Mouse (Mus musculus) kidney, postnatal 0 days (tissue): ENCODE results near the gene Samd7. TPM values are rescaled to one million over a fixed set of nuclear protein-coding genes. Genes with fewer than 3 reads are reported as not detected.
A peak's percentile ranks its signal among the peaks of the same experiment; 100 is the strongest.

ENCODE experiments used
- ATAC-seq: fragments of 200-750 bp; cut with Nextera tagmentation; replicated peaks from 2 replicates; pipeline ENCODE4 v1.8.0; 2017; ENCODE audit warnings: low read depth, moderate number of reproducible peaks, moderate TSS enrichment, moderate library complexity; ENCODE audit not compliant: low FRiP score
- DNase-seq: peaks from one replicate; pipeline ENCODE4 v3.0.0-alpha.2; 2016; ENCODE audit warnings: low spot score
- H3K27ac ChIP-seq: fragments of 300-500 bp; sonication (generic); 2 replicates; pipeline ENCODE4 v1.5.1; 2014; ENCODE audit warnings: mild to moderate bottlenecking
- H3K27me3 ChIP-seq: fragments of 300-500 bp; sonication (generic); 2 replicates; pipeline ENCODE4 v1.6.1; 2014; ENCODE audit warnings: low read length, mixed read lengths; ENCODE audit not compliant: insufficient read depth
- H3K36me3 ChIP-seq: fragments of 300-500 bp; sonication (generic); 2 replicates; pipeline ENCODE4 v1.6.1; 2014; ENCODE audit warnings: low read length, mixed read lengths; ENCODE audit not compliant: insufficient read depth
- H3K4me1 ChIP-seq: fragments of 300-500 bp; sonication (generic); replicated peaks from 2 replicates; pipeline ENCODE4 v1.6.1; 2014; ENCODE audit warnings: antibody characterized with exemption, low read length, mixed read lengths; ENCODE audit not compliant: insufficient read depth
- H3K4me2 ChIP-seq: fragments of 300-500 bp; sonication (generic); 2 replicates; pipeline ENCODE4 v1.6.1; 2014; ENCODE audit warnings: mild to moderate bottlenecking, low read length, moderate library complexity, mixed read lengths
- H3K4me3 ChIP-seq: fragments of 300-500 bp; sonication (generic); replicated peaks from 2 replicates; pipeline ENCODE4 v1.5.1; 2014; ENCODE audit warnings: low read depth, low read length
- H3K9ac ChIP-seq: fragments of 300-500 bp; sonication (generic); 2 replicates; pipeline ENCODE4 v1.6.1; 2014; ENCODE audit warnings: low read depth, low read length
- H3K9me3 ChIP-seq: fragments of 300-500 bp; sonication (generic); replicated peaks from 2 replicates; pipeline ENCODE4 v1.6.1; 2016; ENCODE audit warnings: low read length, inconsistent platforms, mixed read lengths
- CTCF ChIP-seq: IDR thresholded peaks from 2 replicates; pipeline ENCODE4 v1.5.1; 2016; ENCODE audit warnings: antibody characterized with exemption, low read depth, mild to moderate bottlenecking, moderate library complexity
- WGBS: fragments of 180-500 bp; shearing (Covaris S2); extraction: QIAGEN DNeasy Blood & Tissue Kit; methylation state at CpG from one replicate; pipeline ENCODE4 v1.1.7; 2014; 5-methylcytosine and 5-hydroxymethylcytosine counted together
- polyA plus RNA-seq: library from polyadenylated mRNA; unstranded; fragments of >200 nt; fragmentation: Nextera tagmentation; extraction: Ambion mirVana; gene quantifications from 2 replicates; pipeline ENCODE4 v1.2.1, GENCODE M21; 2015

The Samd7 gene
- polyA plus RNA-seq, 1 experiment from 2014 or later, result not detected

- no peak overlapping the region for H3K9ac ChIP-seq
- no peak overlapping the region for H3K4me3 ChIP-seq
- H3K4me2 ChIP-seq, result no peak overlapping the region
- ATAC-seq (no peak), DNase-seq (no peak)
- H3K27me3 ChIP-seq, result no peaks in the 10 kb centered on the region
- H3K4me1 ChIP-seq, result no peaks in the 10 kb centered on the region
- no peaks in the 10 kb centered on the region for H3K36me3 ChIP-seq
- no peak overlapping the region for H3K27ac ChIP-seq
- peak; percentile 23 for TF ChIP-seq CTCF
- H3K9me3 ChIP-seq, result no peaks in the 10 kb centered on the region
- WGBS, result 72% methylated on average over 10 of the region's 10 CpGs
These were observed 21.1 kb upstream of the Samd7 start for GRCm38 (mm10) chr3:30724848-30725465.

GRCm38 (mm10) chr3:30725514-30725913 is 20.6 kb upstream of the Samd7 start:
- H3K9me3 ChIP-seq, result no peaks in the 10 kb centered on the region
- no peak overlapping the region for H3K9ac ChIP-seq
- H3K4me3 ChIP-seq, result no peak overlapping the region
- DNase-seq (no peak), ATAC-seq (no peak)
- TF ChIP-seq CTCF, result peak; percentile 39
- no peaks in the 10 kb centered on the region for H3K36me3 ChIP-seq
- no peak overlapping the region for H3K4me2 ChIP-seq
- WGBS, result 85% methylated on average over 7 of the region's 7 CpGs
- no peaks in the 10 kb centered on the region for H3K27me3 ChIP-seq
- no peaks in the 10 kb centered on the region for H3K4me1 ChIP-seq
- H3K27ac ChIP-seq, result no peak overlapping the region

- TF ChIP-seq CTCF, result no peak
- H3K9me3 ChIP-seq, result no peaks in the 10 kb centered on the region
- H3K27me3 ChIP-seq, result no peaks in the 10 kb centered on the region
- no peak overlapping the region for H3K9ac ChIP-seq
- no peaks in the 10 kb centered on the region for H3K4me1 ChIP-seq
- WGBS, result 77% methylated on average over 4 of the region's 4 CpGs
- no peak overlapping the region for H3K4me3 ChIP-seq
- H3K27ac ChIP-seq, result no peak overlapping the region
- no peak overlapping the region for H3K4me2 ChIP-seq
- no peak for ATAC-seq
- no peaks in the 10 kb centered on the region for H3K36me3 ChIP-seq
- no peak for DNase-seq
These were observed 18.9 kb upstream of the Samd7 start for GRCm38 (mm10) chr3:30727209-30727608.

- Histone ChIP-seq H3K4me1 (no peaks in the 10 kb centered on the region), H3K4me3 (no peak overlapping the region), H3K9me3 (no peaks in the 10 kb centered on the region), H3K9ac (no peak overlapping the region), H3K36me3 (no peaks in the 10 kb centered on the region), H3K27me3 (no peaks in the 10 kb centered on the region), H3K27ac (no peak overlapping the region), H3K4me2 (no peak overlapping the region)
- ATAC-seq, result no peak
- 84% methylated on average over 5 of the region's 5 CpGs for WGBS
- TF ChIP-seq CTCF, result no peak
- no peak for DNase-seq
These were observed 17.0 kb upstream of the Samd7 start for GRCm38 (mm10) chr3:30729046-30729445.

- DNase-seq (no peak), ATAC-seq (no peak)
- no peak for TF ChIP-seq CTCF
- Histone ChIP-seq H3K4me2 (no peak overlapping the region), H3K36me3 (no peaks in the 10 kb centered on the region), H3K9me3 (no peaks in the 10 kb centered on the region), H3K27me3 (no peaks in the 10 kb centered on the region), H3K4me1 (no peaks in the 10 kb centered on the region), H3K4me3 (no peak overlapping the region), H3K27ac (no peak overlapping the region), H3K9ac (no peak overlapping the region)
- 69% methylated on average over 9 of the region's 9 CpGs for WGBS
These were observed 9.3 kb upstream of the Samd7 start for GRCm38 (mm10) chr3:30736809-30737208.

GRCm38 (mm10) chr3:30741306-30741705 is 4.8 kb upstream of the Samd7 start:
- ATAC-seq (no peak), DNase-seq (no peak)
- no peaks in the 10 kb centered on the region for H3K27me3 ChIP-seq
- no peaks in the 10 kb centered on the region for H3K4me1 ChIP-seq
- no peaks in the 10 kb centered on the region for H3K9me3 ChIP-seq
- H3K4me3 ChIP-seq, result no peak overlapping the region
- H3K36me3 ChIP-seq, result no peaks in the 10 kb centered on the region
- 79% methylated on average over 6 of the region's 6 CpGs for WGBS
- no peak overlapping the region for H3K9ac ChIP-seq
- H3K4me2 ChIP-seq, result no peak overlapping the region
- no peak overlapping the region for H3K27ac ChIP-seq
- no peak for TF ChIP-seq CTCF

- 82% methylated on average over 7 of the region's 7 CpGs for WGBS
- Histone ChIP-seq H3K9ac (no peak overlapping the region), H3K4me3 (no peak overlapping the region), H3K27ac (no peak overlapping the region), H3K9me3 (no peaks in the 10 kb centered on the region), H3K27me3 (no peaks in the 10 kb centered on the region), H3K4me1 (no peaks in the 10 kb centered on the region), H3K36me3 (no peaks in the 10 kb centered on the region), H3K4me2 (no peak overlapping the region)
- TF ChIP-seq CTCF, result no peak
- ATAC-seq (no peak), DNase-seq (no peak)
These were observed 3.2 kb upstream of the Samd7 start for GRCm38 (mm10) chr3:30742891-30743290.
